Mouse (Mus musculus): ENCODE results near the gene Dnttip2. TPM values are rescaled to one million over a fixed set of nuclear protein-coding genes. Genes with fewer than 3 reads are reported as not detected.
"Not testable (repeated sequence)": the region's sequence is repeated elsewhere in the genome, so short reads cannot be mapped to it uniquely, and the experiment has no call there.

Gene Dnttip2
- total RNA-seq (2021): 10 to 100 TPM; 43.6 to 44.9 TPM
- long read RNA-seq, experiment 1, transcript Dnttip2-201 (7 exons, 2,429 nt): major isoform, 44 of 49 reads
- long read RNA-seq, experiment 1, partial matches to known transcripts: 4 of 49 reads
- long read RNA-seq, experiment 1, other reads (novel, unspliced or antisense): 1 of 49 reads
- long read RNA-seq, experiment 2, transcript Dnttip2-201 (7 exons, 2,429 nt): major isoform, 73 of 104 reads
- long read RNA-seq, experiment 2, partial matches to known transcripts: 30 of 104 reads
- long read RNA-seq, experiment 2, other reads (novel, unspliced or antisense): 1 of 104 reads

GRCm38 (mm10) chr3:122274241-122275024 is at the start of gene Dnttip2:
Gene Dnttip2, plus strand, starts transcription at chr3:122274388.
- peak; percentile 86 to 88 for DNase-seq (ENCODE audit: low spot score in 2 of 2)

GRCm38 (mm10) chr3:122226972-122227371 is 47.2 kb upstream of the Dnttip2 start:
- not testable (repeated sequence) for DNase-seq (ENCODE audit: low spot score in 2 of 2)

GRCm38 (mm10) chr3:122235772-122236171 is 38.4 kb upstream of the Dnttip2 start:
- DNase-seq (ENCODE audit: low spot score in 2 of 2): no peak

GRCm38 (mm10) chr3:122242876-122243275 is 31.3 kb upstream of the Dnttip2 start:
- no peak for DNase-seq (ENCODE audit: low spot score in 2 of 2)

- DNase-seq (ENCODE audit: low spot score in 2 of 2): no peak
Observed at GRCm38 (mm10) chr3:122243416-122244167, 30.6 kb upstream of the Dnttip2 start.

- no peak for DNase-seq (ENCODE audit: low spot score in 2 of 2)
Observed at GRCm38 (mm10) chr3:122244759-122245158, 29.4 kb upstream of the Dnttip2 start.

GRCm38 (mm10) chr3:122245215-122245877 is 28.8 kb upstream of the Dnttip2 start, which contains the start of gene Gclm:
Gene Gclm, plus strand, starts transcription at chr3:122245557.
- DNase-seq (ENCODE audit: low spot score in 2 of 2): peak; percentile 93 to 94

- peak in 1 of 2 experiments; percentile 57 for DNase-seq (ENCODE audit: low spot score in 2 of 2)
Observed at GRCm38 (mm10) chr3:122245878-122246332, 28.3 kb upstream of the Dnttip2 start.

GRCm38 (mm10) chr3:122246406-122246805 is 27.8 kb upstream of the Dnttip2 start:
- DNase-seq (ENCODE audit: low spot score in 2 of 2): no peak

- no peak for DNase-seq (ENCODE audit: low spot score in 2 of 2)
Observed at GRCm38 (mm10) chr3:122246986-122247767, 27.0 kb upstream of the Dnttip2 start.

GRCm38 (mm10) chr3:122247768-122248100 is 26.5 kb upstream of the Dnttip2 start:
- no peak for DNase-seq (ENCODE audit: low spot score in 2 of 2)

- no peak for DNase-seq (ENCODE audit: low spot score in 2 of 2)
Observed at GRCm38 (mm10) chr3:122252466-122253253, 21.5 kb upstream of the Dnttip2 start.

- DNase-seq (ENCODE audit: low spot score in 2 of 2): not testable (repeated sequence)
Observed at GRCm38 (mm10) chr3:122254050-122254449, 20.1 kb upstream of the Dnttip2 start.

- DNase-seq (ENCODE audit: low spot score in 2 of 2): no peak
Observed at GRCm38 (mm10) chr3:122269986-122270385, 4.2 kb upstream of the Dnttip2 start.

- DNase-seq (ENCODE audit: low spot score in 2 of 2): not testable (repeated sequence)
Observed at GRCm38 (mm10) chr3:122272565-122272964, 1.6 kb upstream of the Dnttip2 start.

GRCm38 (mm10) chr3:122273407-122274240 is 564 bp upstream of the Dnttip2 start:
- no peak for DNase-seq (ENCODE audit: low spot score in 2 of 2)

GRCm38 (mm10) chr3:122275111-122275510 is 923 bp downstream of the Dnttip2 start:
- DNase-seq (ENCODE audit: low spot score in 2 of 2): no peak

- DNase-seq (ENCODE audit: low spot score in 2 of 2): no peak
Observed at GRCm38 (mm10) chr3:122287195-122287594, 13.0 kb downstream of the Dnttip2 start.
